Mouse (Mus musculus): ENCODE results near the gene Pphln1. TPM values are rescaled to one million over a fixed set of nuclear protein-coding genes. Genes with fewer than 3 reads are reported as not detected.

Pphln1 gene
- polyA plus RNA-seq, 3 experiments from 2014 or later, result 26.4 to 47.1 (median 37.0) TPM

Other genes starting within 250 kb of the Pphln1 start
- gene Gxylt1, start 123.2 kb upstream of the Pphln1 start, polyA plus RNA-seq (2017; shearing (Covaris generic)), result 1 to 10 TPM; 6.8 to 7.2 (median 7.0) TPM
- 10 to 100 TPM; 25.6 to 36.2 (median 33.0) TPM for gene Yaf2, start 61.4 kb upstream of the Pphln1 start, polyA plus RNA-seq (2017; shearing (Covaris generic))
- 100 to 1,000 TPM in 2 of 3 experiments, 10 to 100 TPM in 1; 67.1 to 132 (median 104) TPM for gene Zcrb1, start within 50 bp of the Pphln1 start, polyA plus RNA-seq (2017; shearing (Covaris generic))
- 1 to 10 TPM in 1 of 3 experiments, under 1 TPM in 2; 0.45 to 1.5 (median 0.64) TPM for gene Prickle1, start 197.5 kb downstream of the Pphln1 start, polyA plus RNA-seq (2017; shearing (Covaris generic))